Mouse (Mus musculus) heart, postnatal 0 days (tissue): ENCODE data around the gene Olfr770. TPM values are rescaled to one million over a fixed set of nuclear protein-coding genes. Genes with fewer than 3 reads are reported as not detected.
"Not testable (repeated sequence)": the region's sequence is repeated elsewhere in the genome, so short reads cannot be mapped to it uniquely, and the experiment has no call there.

Experiments
- ATAC-seq: fragments of 200-750 bp; cut with Nextera tagmentation; 2 replicates; pipeline ENCODE4 v1.8.0; 2017; ENCODE audit warnings: low read depth, moderate number of reproducible peaks, moderate library complexity; ENCODE audit not compliant: insufficient read depth
- DNase-seq: peaks from one replicate; pipeline ENCODE4 v3.0.0-alpha.2; 2016; ENCODE audit warnings: low spot score
- H3K27ac ChIP-seq: fragments of 300-500 bp; sonication (generic); 2 replicates; pipeline ENCODE4 v1.5.1; 2014; ENCODE audit warnings: low read depth, mild to moderate bottlenecking
- H3K27me3 ChIP-seq: fragments of 300-500 bp; sonication (generic); 2 replicates; pipeline ENCODE4 v1.6.1; 2014; ENCODE audit warnings: low read length, mixed read lengths; ENCODE audit not compliant: control insufficient read depth, insufficient read depth
- H3K36me3 ChIP-seq: fragments of 300-500 bp; sonication (generic); replicated peaks from 2 replicates; pipeline ENCODE4 v1.6.1; 2014; ENCODE audit warnings: low read length, mixed read lengths; ENCODE audit not compliant: control insufficient read depth, insufficient read depth
- H3K4me1 ChIP-seq: fragments of 300-500 bp; sonication (generic); 2 replicates; pipeline ENCODE4 v1.6.1; 2014; ENCODE audit warnings: antibody characterized with exemption; ENCODE audit not compliant: control insufficient read depth, insufficient read depth
- H3K4me2 ChIP-seq: fragments of 300-500 bp; sonication (generic); 2 replicates; pipeline ENCODE4 v1.6.1; 2014; ENCODE audit warnings: low read depth, mild to moderate bottlenecking, low read length, moderate library complexity
- H3K4me3 ChIP-seq: fragments of 300-500 bp; sonication (generic); 2 replicates; pipeline ENCODE4 v1.5.1; 2014; ENCODE audit warnings: low read depth, low read length
- H3K9ac ChIP-seq: fragments of 300-500 bp; sonication (generic); replicated peaks from 2 replicates; pipeline ENCODE4 v1.6.1; 2014; ENCODE audit warnings: low read depth, low read length, mixed read lengths
- H3K9me3 ChIP-seq: fragments of 300-500 bp; sonication (generic); replicated peaks from 2 replicates; pipeline ENCODE4 v1.6.1; 2016; ENCODE audit warnings: low read length; ENCODE audit not compliant: control insufficient read depth
- CTCF ChIP-seq: IDR thresholded peaks from 2 replicates; pipeline ENCODE4 v1.5.1; 2016; ENCODE audit warnings: antibody characterized with exemption, control low read depth, low read depth
- EP300 ChIP-seq: IDR thresholded peaks from 2 replicates; pipeline ENCODE4 v1.6.1; 2016; ENCODE audit warnings: antibody characterized with exemption, low read depth
- WGBS: fragments of 180-500 bp; shearing (Covaris S2); extraction: QIAGEN DNeasy Blood & Tissue Kit; methylation state at CpG from one replicate; pipeline ENCODE4 v1.1.7; 2014; 5-methylcytosine and 5-hydroxymethylcytosine counted together
- polyA plus RNA-seq: library from polyadenylated mRNA; unstranded; fragments of >200 nt; fragmentation: Nextera tagmentation; extraction: Ambion mirVana; gene quantifications from 2 replicates; pipeline ENCODE4 v1.2.1, GENCODE M21; 2015
- total RNA-seq: library from RNA; depleted of rRNA; stranded (reverse); fragments of >200 nt; gene quantifications from 2 replicates; pipeline ENCODE4 v1.2.3, GENCODE M21; 2014; ENCODE audit warnings: low replicate concordance; rRNA removed

The Olfr770 gene
- total and polyA plus RNA-seq, 2 experiments from 2014 or later, result not detected

GRCm38 (mm10) chr10:129101231-129101630, 37.6 kb downstream of the Olfr770 start:
- Histone ChIP-seq H3K9me3 (no peaks in the 10 kb centered on the region), H3K4me3 (no peak overlapping the region), H3K27ac (no peak overlapping the region), H3K36me3 (no peaks in the 10 kb centered on the region), H3K9ac (no peak overlapping the region), H3K27me3 (no peaks in the 10 kb centered on the region), H3K4me1 (no peaks in the 10 kb centered on the region), H3K4me2 (no peak overlapping the region)
- DNase-seq (no peak), ATAC-seq (no peak)
- TF ChIP-seq EP300, result no peak
- WGBS, result 33% methylated on average over 3 of the region's 3 CpGs

GRCm38 (mm10) chr10:129099275-129099674, 39.5 kb downstream of the Olfr770 start, which contains the start of gene Olfr768:
Gene Olfr768, minus strand, starts transcription at chr10:129099375.
- TF ChIP-seq CTCF (no peak), EP300 (no peak)
- Histone ChIP-seq H3K4me1 (no peaks in the 10 kb centered on the region), H3K27me3 (no peaks in the 10 kb centered on the region), H3K36me3 (no peaks in the 10 kb centered on the region), H3K27ac (no peak within 1 kb of the TSS), H3K4me2 (no peak within 1 kb of the TSS), H3K9ac (no peak within 1 kb of the TSS), H3K4me3 (no peak within 1 kb of the TSS), H3K9me3 (no peaks in the 10 kb centered on the region)
- DNase-seq (no peak), ATAC-seq (no peak)
- WGBS, result 65% methylated on average over 1 of the region's 1 CpGs

GRCm38 (mm10) chr10:129082810-129083209, 56.0 kb downstream of the Olfr770 start, which contains the start of gene Olfr767:
Gene Olfr767, minus strand, starts transcription at chr10:129082910.
- not testable (repeated sequence) for H3K4me3 ChIP-seq, H3K27ac ChIP-seq, H3K4me1 ChIP-seq, H3K9me3 ChIP-seq, ATAC-seq, H3K4me2 ChIP-seq, H3K36me3 ChIP-seq, DNase-seq, H3K9ac ChIP-seq, H3K27me3 ChIP-seq

Other genes starting within 250 kb of the Olfr770 start
- gene Gdf11, start 247.3 kb downstream of the Olfr770 start, total RNA-seq, result 1.6 and 6.7 TPM in 2 replicates
- 1.5 and 1.7 TPM in 2 replicates for gene Gdf11, start 247.3 kb downstream of the Olfr770 start, polyA plus RNA-seq
- 32.9 and 72.6 TPM in 2 replicates for gene Cd63, start 238.0 kb downstream of the Olfr770 start, total RNA-seq
- 381 and 398 TPM in 2 replicates for gene Cd63, start 238.0 kb downstream of the Olfr770 start, polyA plus RNA-seq
- gene Rdh5, start 216.1 kb downstream of the Olfr770 start, total RNA-seq, result 7.6 and 14.3 TPM in 2 replicates
- 9.3 and 11.1 TPM in 2 replicates for gene Rdh5, start 216.1 kb downstream of the Olfr770 start, polyA plus RNA-seq
- 121 and 130 TPM in 2 replicates for gene Bloc1s1, start 215.0 kb downstream of the Olfr770 start, total RNA-seq
- gene Bloc1s1, start 215.0 kb downstream of the Olfr770 start, polyA plus RNA-seq, result 292 and 295 TPM in 2 replicates
- 22.3 and 41.4 TPM in 2 replicates for gene Itga7, start 205.2 kb downstream of the Olfr770 start, total RNA-seq
- 18.5 and 22.7 TPM in 2 replicates for gene Itga7, start 205.2 kb downstream of the Olfr770 start, polyA plus RNA-seq
- not detected in 2 replicates for gene Mettl7b, start 178.0 kb downstream of the Olfr770 start, total RNA-seq
- not detected in 2 replicates for gene Mettl7b, start 178.0 kb downstream of the Olfr770 start, polyA plus RNA-seq
- not detected in 2 replicates for gene Olfr9, start 149.6 kb downstream of the Olfr770 start, total RNA-seq
- not detected in 2 replicates for gene Olfr9, start 149.6 kb downstream of the Olfr770 start, polyA plus RNA-seq
- not detected in 2 replicates for gene Olfr763, start 128.2 kb downstream of the Olfr770 start, total RNA-seq
- gene Olfr763, start 128.2 kb downstream of the Olfr770 start, polyA plus RNA-seq, result not detected in 2 replicates
- not detected in 2 replicates for gene Olfr764-ps1, start 99.1 kb downstream of the Olfr770 start, total RNA-seq
- not detected in 2 replicates for gene Olfr764-ps1, start 99.1 kb downstream of the Olfr770 start, polyA plus RNA-seq
- not detected in 2 replicates for gene Olfr765, start 89.0 kb downstream of the Olfr770 start, total RNA-seq
- not detected in 2 replicates for gene Olfr765, start 89.0 kb downstream of the Olfr770 start, polyA plus RNA-seq
- not detected in 2 replicates for gene Olfr766-ps1, start 70.0 kb downstream of the Olfr770 start, total RNA-seq
- not detected in 2 replicates for gene Olfr766-ps1, start 70.0 kb downstream of the Olfr770 start, polyA plus RNA-seq
- not detected in 2 replicates for gene Olfr767, start 56.1 kb downstream of the Olfr770 start, total RNA-seq
- not detected in 2 replicates for gene Olfr767, start 56.1 kb downstream of the Olfr770 start, polyA plus RNA-seq
- gene Olfr768, start 39.6 kb downstream of the Olfr770 start, total RNA-seq, result not detected in 2 replicates
- not detected in 2 replicates for gene Olfr768, start 39.6 kb downstream of the Olfr770 start, polyA plus RNA-seq
- not detected in 2 replicates for gene Olfr769, start 21.1 kb downstream of the Olfr770 start, total RNA-seq
- gene Olfr769, start 21.1 kb downstream of the Olfr770 start, polyA plus RNA-seq, result not detected in 2 replicates
- gene Olfr771, start 25.8 kb upstream of the Olfr770 start, total RNA-seq, result not detected in 2 replicates
- gene Olfr771, start 25.8 kb upstream of the Olfr770 start, polyA plus RNA-seq, result not detected in 2 replicates
- gene Olfr772, start 38.9 kb upstream of the Olfr770 start, total RNA-seq, result not detected in 2 replicates
- gene Olfr772, start 38.9 kb upstream of the Olfr770 start, polyA plus RNA-seq, result not detected in 2 replicates
- gene Olfr773, start 48.4 kb upstream of the Olfr770 start, total RNA-seq, result not detected in 2 replicates
- gene Olfr773, start 48.4 kb upstream of the Olfr770 start, polyA plus RNA-seq, result not detected in 2 replicates
- not detected in 2 replicates for gene Olfr774, start 97.2 kb upstream of the Olfr770 start, total RNA-seq
- not detected in 2 replicates for gene Olfr774, start 97.2 kb upstream of the Olfr770 start, polyA plus RNA-seq
- not detected in 2 replicates for gene Olfr775, start 109.4 kb upstream of the Olfr770 start, total RNA-seq
- gene Olfr775, start 109.4 kb upstream of the Olfr770 start, polyA plus RNA-seq, result not detected in 2 replicates
- not detected in 2 replicates for gene Olfr776, start 120.1 kb upstream of the Olfr770 start, total RNA-seq
- gene Olfr776, start 120.1 kb upstream of the Olfr770 start, polyA plus RNA-seq, result not detected in 2 replicates
- not detected in 2 replicates for gene Olfr777, start 132.5 kb upstream of the Olfr770 start, total RNA-seq
- not detected in 2 replicates for gene Olfr777, start 132.5 kb upstream of the Olfr770 start, polyA plus RNA-seq
- gene Olfr780, start 179.1 kb upstream of the Olfr770 start, total RNA-seq, result not detected in 2 replicates
- not detected in 2 replicates for gene Olfr780, start 179.1 kb upstream of the Olfr770 start, polyA plus RNA-seq
- gene Olfr781, start 189.9 kb upstream of the Olfr770 start, total RNA-seq, result not detected in 2 replicates
- gene Olfr781, start 189.9 kb upstream of the Olfr770 start, polyA plus RNA-seq, result not detected in 2 replicates
- gene Olfr782, start 209.9 kb upstream of the Olfr770 start, total RNA-seq, result not detected in 2 replicates
- gene Olfr782, start 209.9 kb upstream of the Olfr770 start, polyA plus RNA-seq, result not detected in 2 replicates
- 0.27 TPM in 1 of 2 replicates, not detected in the other for gene Olfr784, start 245.1 kb upstream of the Olfr770 start, total RNA-seq
- gene Olfr784, start 245.1 kb upstream of the Olfr770 start, polyA plus RNA-seq, result not detected in 2 replicates